25 mouse cellular contexts compared by ENCODE assay signal in genomic region chr6:94759649-94760048, GRCm38 (mm10). TPM values are rescaled to one million over a fixed set of nuclear protein-coding genes. Genes with fewer than 3 reads are reported as not detected.
A peak's percentile ranks its signal among the peaks of the same experiment; 100 is the strongest.
DNase-seq lines count a peak whose midpoint lies in the region; ATAC-seq and TF ChIP-seq lines count a peak whose summit lies in the region.
"Had no signal": no experiment of that assay in that cellular context is flagged by ENCODE, and none has a peak within 500 bp of the region (broad histone marks: within the 10 kb centered on the region; RNA-seq: fewer than 3 reads in every experiment).

No protein-coding gene starts in this region.

- no peak for ATAC-seq in midbrain, embryonic 14.5 days (ENCODE audit: low FRiP score, low TSS enrichment)
- ATAC-seq: activated CD4-positive, CD25-positive, alpha-beta regulatory T cell, adult 4 months; CD4-positive, CD25-positive, alpha-beta regulatory T cell, adult 4 months had no signal

- dilution Hi-C loops in CH12.LX (cut with MboI; ENCODE audit: extremely low pct_ligation_motif_present, extremely low pct_unique_long_range_greater_than_20kb, low sequenced_read_pairs) = no loop called here

- no peak for TF ChIP-seq EP300 in CH12.LX (IDR thresholded peaks at IDR 0.05; ENCODE audit: low read length)
- TF ChIP-seq EP300 in MEL (IDR thresholded peaks at IDR 0.05; ENCODE audit: low read depth in 1 of 2, low read length in 2 of 2) = no peak

- H3K9me3 ChIP-seq in CH12.LX (replicated peaks; ENCODE audit: low read length) (peaks cover 2% of the 10 kb centered on the region), ES-E14 (ENCODE audit: control insufficient read depth, insufficient read depth, low read depth, low read length) (no peaks in the 10 kb centered on the region), MEL (replicated peaks; ENCODE audit: insufficient read depth, low read length) (no peaks in the 10 kb centered on the region)
- no peaks in the 10 kb centered on the region for H3K9me3 ChIP-seq in midbrain, embryonic 14.5 days (ENCODE audit: control insufficient read depth, low read length)
- H3K9me3 ChIP-seq: G1E had no signal

- 97% methylated on average over 1 of the region's 1 CpGs for WGBS in thymus, adult 2 months
- 100% methylated on average over 1 of the region's 1 CpGs for WGBS in midbrain, embryonic 14.5 days

- H3K27ac ChIP-seq in CH12.LX (ENCODE audit: insufficient read depth, low read depth) (no peak overlapping the region), ES-E14 (ENCODE audit: insufficient read depth, low read depth, low read length, poor library complexity, severe bottlenecking) (no peak overlapping the region), MEL (ENCODE audit: control insufficient read depth, low read depth, low read length) (no peak overlapping the region)
- no peak overlapping the region for H3K27ac ChIP-seq in thymus, adult 2 months (ENCODE audit: control insufficient read depth, insufficient read depth, low read length)
- H3K27ac ChIP-seq in midbrain, embryonic 14.5 days (replicated peaks; ENCODE audit: low read depth, low read length) = no peak overlapping the region

- TF ChIP-seq POLR2A in CH12.LX (IDR thresholded peaks at IDR 0.05; ENCODE audit: low read depth, low read length) (no peak), MEL (IDR thresholded peaks at IDR 0.05; ENCODE audit: control insufficient read depth in 1 of 2, insufficient read depth in 1 of 2, low read depth in 1 of 2, low read length in 2 of 2, poor library complexity in 1 of 2) (no peak)
- no peak for TF ChIP-seq POLR2A in thymus, adult 2 months (IDR thresholded peaks at IDR 0.05; ENCODE audit: control insufficient read depth, extremely low read depth, insufficient read depth, low read length, poor library complexity)

- TF ChIP-seq RAD21 in CH12.LX (IDR thresholded peaks at IDR 0.05; ENCODE audit: low read depth, low read length) = no peak
- no peak for TF ChIP-seq RAD21 in MEL (IDR thresholded peaks at IDR 0.05; ENCODE audit: low read depth, low read length)

- no peaks in the 10 kb centered on the region for H3K79me2 ChIP-seq in CH12.LX (replicated peaks; ENCODE audit: control insufficient read depth, extremely low read depth, insufficient read depth, poor library complexity, severe bottlenecking)
- no peaks in the 10 kb centered on the region for H3K79me2 ChIP-seq in MEL (ENCODE audit: control insufficient read depth, insufficient read depth, low read length, poor library complexity)

- H3K4me1 ChIP-seq in CH12.LX (ENCODE audit: control insufficient read depth in 1 of 2, insufficient read depth in 2 of 2) = peaks cover 0 to 11% of the 10 kb centered on the region in 2 experiments; a peak in 2 of 4 replicates
- H3K4me1 ChIP-seq in ES-E14 (ENCODE audit: control insufficient read depth in 2 of 2, insufficient read depth in 2 of 2, low read length in 2 of 2, poor library complexity in 1 of 2) = peaks cover 9 to 11% of the 10 kb centered on the region in 2 experiments
- peaks cover 0 to 4% of the 10 kb centered on the region in 2 experiments; a peak in 1 of 4 replicates for H3K4me1 ChIP-seq in MEL (ENCODE audit: control insufficient read depth in 1 of 2, insufficient read depth in 2 of 2, low read length in 2 of 2)
- peaks cover 17% of the 10 kb centered on the region for H3K4me1 ChIP-seq in thymus, adult 2 months (replicated peaks; ENCODE audit: control insufficient read depth, insufficient read depth, low read length)
- H3K4me1 ChIP-seq in midbrain, embryonic 14.5 days (ENCODE audit: control insufficient read depth, insufficient read depth, low read length) = no peaks in the 10 kb centered on the region

- in situ Hi-C loops in CH12.LX (cut with MboI; ENCODE audit: low pct_ligation_motif_present, low pct_unique_long_range_greater_than_20kb, low sequenced_read_pairs) = no loop called here
- in situ Hi-C loops in ES-E14 (cut with MboI; ENCODE audit: low sequenced_read_pairs in 2 of 2, unreplicated experiment in 2 of 2) = no loop called here

- H3K4me3 ChIP-seq in CH12.LX (replicated peaks in 1 of 3; ENCODE audit: low read depth in 2 of 3, low read length in 2 of 3, poor library complexity in 1 of 3) (no peak overlapping the region), ES-E14 (ENCODE audit: insufficient read depth in 1 of 2, low read depth in 1 of 2, low read length in 2 of 2, poor library complexity in 1 of 2, severe bottlenecking in 1 of 2) (no peak overlapping the region), MEL (ENCODE audit: control insufficient read depth in 1 of 2, insufficient read depth in 1 of 2, low read depth in 2 of 2, low read length in 2 of 2) (no peak overlapping the region)
- no peak overlapping the region for H3K4me3 ChIP-seq in thymus, adult 2 months (ENCODE audit: control insufficient read depth, insufficient read depth, low read length)
- H3K4me3 ChIP-seq in midbrain, embryonic 14.5 days (replicated peaks; ENCODE audit: low read depth, low read length) = no peak overlapping the region

- no peak for DNase-seq in CH12.LX (ENCODE audit: extremely low read depth)
- no peak for DNase-seq in ES-E14 (ENCODE audit: low read depth, low spot score)
- DNase-seq in MEL (ENCODE audit: low read depth, low spot score) = no peak
- DNase-seq in NIH3T3 (ENCODE audit: low read depth) = peak; percentile 21
- no peak for DNase-seq in thymus, adult 2 months
- DNase-seq in left cerebral cortex, adult 11 months (ENCODE audit: low spot score) = no peak
- no peak for DNase-seq in midbrain, embryonic 14.5 days
- no peak for DNase-seq in urinary bladder, postnatal 36 days (ENCODE audit: low spot score in 2 of 2)
- DNase-seq: adrenal gland, adult 2 months; adrenal gland, adult 8-10 months; adrenal gland, postnatal 10 days; adrenal gland, postnatal 14 days; adrenal gland, postnatal 25 days; adrenal gland, postnatal 36 days; B cell, adult 2 months; cerebellum, adult 11 months; cerebellum, adult 11-12 months; cerebellum, adult 18-20 months; cerebellum, adult 2 months; cerebellum, adult 8-10 months; cerebellum, adult 9-10 months had no signal

- no peaks in the 10 kb centered on the region for H3K36me3 ChIP-seq in CH12.LX (replicated peaks in 1 of 2; ENCODE audit: control insufficient read depth in 1 of 2, insufficient read depth in 1 of 2, low read length in 1 of 2)
- no peaks in the 10 kb centered on the region for H3K36me3 ChIP-seq in ES-E14 (ENCODE audit: control insufficient read depth, insufficient read depth, low read length, poor library complexity, severe bottlenecking)
- H3K36me3 ChIP-seq in MEL (ENCODE audit: control insufficient read depth in 1 of 2, insufficient read depth in 2 of 2, low read length in 2 of 2) = no peaks in the 10 kb centered on the region
- H3K36me3 ChIP-seq in thymus, adult 2 months (ENCODE audit: control insufficient read depth, insufficient read depth, low read length) = no peaks in the 10 kb centered on the region
- no peaks in the 10 kb centered on the region for H3K36me3 ChIP-seq in midbrain, embryonic 14.5 days (ENCODE audit: control insufficient read depth, insufficient read depth, low read length)
- H3K36me3 ChIP-seq: G1E had no signal

- no peak overlapping the region for H3K4me2 ChIP-seq in CH12.LX (ENCODE audit: insufficient read depth, low read depth, poor library complexity, severe bottlenecking)
- H3K4me2 ChIP-seq in midbrain, embryonic 14.5 days (ENCODE audit: low read length) = no peak overlapping the region

- H3K27me3 ChIP-seq in CH12.LX (replicated peaks) (peaks cover 95% of the 10 kb centered on the region), MEL (ENCODE audit: control insufficient read depth in 1 of 2, insufficient read depth in 2 of 2, low read length in 2 of 2) (no peaks in the 10 kb centered on the region)
- no peaks in the 10 kb centered on the region for H3K27me3 ChIP-seq in thymus, adult 2 months (ENCODE audit: control insufficient read depth, insufficient read depth, low read length)
- no peaks in the 10 kb centered on the region for H3K27me3 ChIP-seq in midbrain, embryonic 14.5 days (ENCODE audit: control insufficient read depth, insufficient read depth, low read length)
- H3K27me3 ChIP-seq: Patski had no signal

- H3K9ac ChIP-seq in CH12.LX (ENCODE audit: insufficient read depth, low read depth) (no peak overlapping the region), ES-E14 (ENCODE audit: insufficient read depth, low read depth, low read length, poor library complexity, severe bottlenecking) (no peak overlapping the region), MEL (ENCODE audit: control insufficient read depth, low read depth, low read length, poor library complexity, severe bottlenecking) (no peak overlapping the region)
- H3K9ac ChIP-seq in midbrain, embryonic 14.5 days (replicated peaks; ENCODE audit: low read length) = no peak overlapping the region

- TF ChIP-seq CTCF in CH12.LX (conservative IDR thresholded peaks at IDR 0.05 in 1 of 2, IDR thresholded peaks at IDR 0.05 in 1 of 2; ENCODE audit: low read depth in 2 of 2, low read length in 2 of 2) (no peak), MEL (IDR thresholded peaks at IDR 0.05 in 2 of 3, conservative IDR thresholded peaks at IDR 0.05 in 1 of 3; ENCODE audit: control insufficient read depth in 1 of 3, insufficient read depth in 1 of 3, low read depth in 2 of 3, low read length in 3 of 3, poor library complexity in 1 of 3, severe bottlenecking in 1 of 3) (no peak)
- TF ChIP-seq CTCF in thymus, adult 2 months (IDR thresholded peaks at IDR 0.05; ENCODE audit: borderline replicate concordance, control insufficient read depth, extremely low read depth, insufficient read depth, low read length, poor library complexity) = no peak

TF ChIP-seq in CH12.LX, 34 proteins besides CTCF, POLR2A, EP300 and RAD21 (continues in another document):
- TF ChIP-seq MAFK (IDR thresholded peaks at IDR 0.05; ENCODE audit: insufficient replicate concordance, low read length) (peak; percentile 85), ETS1 (conservative IDR thresholded peaks at IDR 0.05; ENCODE audit: low read depth, low read length) (no peak)

TF ChIP-seq in ES-E14, 5 proteins besides CTCF, POLR2A, EP300 and RAD21 (continues in another document):
- TF ChIP-seq ZC3H11A (IDR thresholded peaks at IDR 0.05; ENCODE audit: borderline replicate concordance, low read depth, low read length) (no peak), ZNF384 (IDR thresholded peaks at IDR 0.05; ENCODE audit: low read depth, low read length) (no peak)

TF ChIP-seq in MEL, 35 proteins besides CTCF, POLR2A, EP300 and RAD21:
- no peak for TF ChIP-seq ETS1 (IDR thresholded peaks at IDR 0.05; ENCODE audit: low read depth, low read length)
- TF ChIP-seq MAFK (IDR thresholded peaks at IDR 0.05; ENCODE audit: borderline replicate concordance, low read depth, low read length) = peak; percentile 73; the same call in 1 of the 2 replicates

RNA-seq across cellular contexts. Expression of gene Lrig1, which starts 59.7 kb away (rescaled TPM):
- total RNA-seq in CH12.LX (2012; rRNA removed) = not detected in 2 replicates
- 0.14 TPM in 1 of 2 replicates, not detected in the other for total RNA-seq in CH12.LX (2014; rRNA removed)
- 0.22 and 0.43 TPM in 2 replicates for polyA plus RNA-seq in CH12.LX (2012; ENCODE audit: insufficient read length, low read depth)
- 19.1 and 37.5 TPM in 2 replicates for total RNA-seq in ES-E14 (2012; rRNA removed)
- total RNA-seq in MEL (2012; rRNA removed) = 0.52 and 0.58 TPM in 2 replicates
- under 1 TPM in 1 of 2 experiments, not detected in 1; 0.75 TPM for polyA plus RNA-seq in MEL (2012; ENCODE audit: insufficient read depth in 1 of 2, insufficient read length in 2 of 2, low read depth in 1 of 2, low replicate concordance in 2 of 2, missing spikeins in 1 of 2)
- polyA plus RNA-seq in thymus, adult 2 months (2012; rRNA removed) = 58.7 and 62.1 TPM in 2 replicates
- 17.1 and 18.7 TPM in 2 replicates for polyA plus RNA-seq in midbrain, embryonic 14.5 days (2014; fragmentation: Nextera tagmentation; extraction: Ambion mirVana)

Comparison
In these comparisons a context has a peak if more than half of its experiments do, and no peak if none do; other contexts are left out.
1. RNA of gene Lrig1, which starts 59.7 kb away (polyA plus RNA-seq): 58.7 to 62.1 TPM in thymus, adult 2 months and 17.1 to 18.7 TPM in midbrain, embryonic 14.5 days; 0.75 TPM in MEL and 0.22 to 0.43 TPM in CH12.LX; every median in the first group is over 10 times any median in the second.
2. Of the 35 proteins assayed by ChIP-seq in both MEL and CH12.LX: peak only in MEL: none; only in CH12.LX: none; in both: MAFK; in neither: 34.